Mouse (Mus musculus): ENCODE measurements at regions not wholly inside any gene's neighbourhood (a gene's known extent, or its start where the extent isn't known, plus 50 kb on each side); places are given as distances from the start of the nearest gene placed in this dataset.

- peak; percentile 42 to 48 for DNase-seq
These were observed 649.3 kb upstream of the Arrdc4 start for GRCm38 (mm10) chr7:69398299-69398698.

- no peak for DNase-seq
These were observed 647.8 kb upstream of the Arrdc4 start for GRCm38 (mm10) chr7:69396868-69397267.
